Mouse (Mus musculus): Measurements from ENCODE around the gene Barhl1.

DNA sequence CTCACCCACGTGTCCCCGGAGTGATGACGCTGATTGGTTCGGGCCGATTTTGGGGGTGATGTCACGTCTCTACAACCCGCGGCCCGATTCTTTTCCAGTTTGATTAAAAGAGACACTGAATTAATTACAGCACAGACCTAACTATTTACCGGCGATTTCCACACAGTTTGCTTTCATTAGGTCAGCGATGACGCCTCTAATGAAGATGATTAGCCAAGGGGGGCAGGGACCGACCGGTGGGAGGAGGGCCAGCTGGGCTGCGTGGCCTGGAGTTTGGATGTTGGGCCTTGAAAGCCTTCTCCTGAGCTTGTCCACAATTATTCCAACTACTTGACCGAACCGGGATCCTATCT is at the start of gene Barhl1:
- no peak for TF ChIP-seq CTCF (IDR thresholded peaks at IDR 0.05 in 2 of 3, conservative IDR thresholded peaks at IDR 0.05 in 1 of 3; ENCODE audit: control insufficient read depth in 1 of 3, insufficient read depth in 1 of 3, low read depth in 2 of 3, low read length in 3 of 3, poor library complexity in 1 of 3, severe bottlenecking in 1 of 3)
- no peak for TF ChIP-seq EP300 (IDR thresholded peaks at IDR 0.05; ENCODE audit: low read depth in 1 of 2, low read length in 2 of 2)
- TF ChIP-seq E2F4 (IDR thresholded peaks at IDR 0.05; ENCODE audit: borderline replicate concordance, low read depth, low read length), result no peak
- no peak for TF ChIP-seq BHLHE40 (IDR thresholded peaks at IDR 0.05; ENCODE audit: borderline replicate concordance, low read depth, low read length)
- TF ChIP-seq TAL1 (IDR thresholded peaks at IDR 0.05; ENCODE audit: low read length), result no peak
- no peak for TF ChIP-seq SMC3 (IDR thresholded peaks at IDR 0.05; ENCODE audit: low read depth, low read length)
- TF ChIP-seq ZKSCAN1 (IDR thresholded peaks at IDR 0.05; ENCODE audit: low read depth, low read length), result no peak
- TF ChIP-seq ETS1 (IDR thresholded peaks at IDR 0.05; ENCODE audit: low read depth, low read length), result no peak
- no peak for TF ChIP-seq RAD21 (IDR thresholded peaks at IDR 0.05; ENCODE audit: low read depth, low read length)
- no peak for TF ChIP-seq POLR2A (IDR thresholded peaks at IDR 0.05; ENCODE audit: control insufficient read depth in 1 of 2, insufficient read depth in 1 of 2, low read depth in 1 of 2, low read length in 2 of 2, poor library complexity in 1 of 2)
- no peak for TF ChIP-seq GATA1 (IDR thresholded peaks at IDR 0.05; ENCODE audit: low read depth, low read length)
- no peak for TF ChIP-seq MEF2A (IDR thresholded peaks at IDR 0.05; ENCODE audit: extremely low read depth, insufficient replicate concordance, low read depth, low read length, poor library complexity, severe bottlenecking)
- TF ChIP-seq HCFC1 (IDR thresholded peaks at IDR 0.05; ENCODE audit: low read depth, low read length), result no peak
- TF ChIP-seq ELF1 (IDR thresholded peaks at IDR 0.05; ENCODE audit: low read depth, low read length), result no peak
